Mouse (Mus musculus): ENCODE data around the gene Pnkd. TPM values are rescaled to one million over a fixed set of nuclear protein-coding genes. Genes with fewer than 3 reads are reported as not detected.
"Not testable (repeated sequence)": the region's sequence is repeated elsewhere in the genome, so short reads cannot be mapped to it uniquely, and the experiment has no call there.

The Pnkd gene
- polyA plus RNA-seq, 1 experiment from 2014 or later, result 133 TPM

- Histone ChIP-seq H3K27me3 (replicated peaks; ENCODE audit: control insufficient read depth, insufficient read depth, low read length) (no peaks in the 10 kb centered on the region), H3K36me3 (ENCODE audit: control insufficient read depth, insufficient read depth, low read length) (peaks cover 21% of the 10 kb centered on the region), H3K4me1 (ENCODE audit: control insufficient read depth, insufficient read depth, low read length) (peaks cover 23% of the 10 kb centered on the region), H3K4me3 (ENCODE audit: low read depth, low read length) (peak overlapping the region; percentile 91), H3K4me2 (ENCODE audit: low read depth, low read length) (peak overlapping the region; percentile 96), H3K9me3 (ENCODE audit: control insufficient read depth, low read length) (no peaks in the 10 kb centered on the region), H3K27ac (replicated peaks; ENCODE audit: low read depth, low read length) (peak overlapping the region; percentile 99), H3K9ac (ENCODE audit: low read depth, low read length) (peak overlapping the region; percentile 100)
- ATAC-seq (ENCODE audit: low read depth) (0 out of 2 replicates have a peak, but pooled peaks have one; percentile 3), DNase-seq (ENCODE audit: low spot score) (no peak)
- 4% methylated on average over 16 of the region's 16 CpGs for WGBS
Measured at GRCm38 (mm10) chr1:74392446-74392994, 107.8 kb downstream of the Pnkd start.

GRCm38 (mm10) chr1:74393010-74393409, 108.3 kb downstream of the Pnkd start:
- H3K4me1 ChIP-seq (ENCODE audit: control insufficient read depth, insufficient read depth, low read length), result peaks cover 21% of the 10 kb centered on the region
- no peaks in the 10 kb centered on the region for H3K27me3 ChIP-seq (replicated peaks; ENCODE audit: control insufficient read depth, insufficient read depth, low read length)
- peak overlapping the region; percentile 96 for H3K4me2 ChIP-seq (ENCODE audit: low read depth, low read length)
- peak overlapping the region; percentile 91 for H3K4me3 ChIP-seq (ENCODE audit: low read depth, low read length)
- DNase-seq (ENCODE audit: low spot score) (no peak), ATAC-seq (ENCODE audit: low read depth) (no peak)
- H3K9ac ChIP-seq (ENCODE audit: low read depth, low read length), result peak overlapping the region; percentile 100
- H3K36me3 ChIP-seq (ENCODE audit: control insufficient read depth, insufficient read depth, low read length), result peaks cover 21% of the 10 kb centered on the region
- peak overlapping the region; percentile 99 for H3K27ac ChIP-seq (replicated peaks; ENCODE audit: low read depth, low read length)
- H3K9me3 ChIP-seq (ENCODE audit: control insufficient read depth, low read length), result no peaks in the 10 kb centered on the region
- 51% methylated on average over 7 of the region's 7 CpGs for WGBS

- no peak overlapping the region for H3K4me3 ChIP-seq (ENCODE audit: low read depth, low read length)
- peaks cover 21% of the 10 kb centered on the region for H3K36me3 ChIP-seq (ENCODE audit: control insufficient read depth, insufficient read depth, low read length)
- no peaks in the 10 kb centered on the region for H3K27me3 ChIP-seq (replicated peaks; ENCODE audit: control insufficient read depth, insufficient read depth, low read length)
- WGBS, result 85% methylated on average over 8 of the region's 9 CpGs
- DNase-seq (ENCODE audit: low spot score), result no peak
- H3K4me2 ChIP-seq (ENCODE audit: low read depth, low read length), result peak overlapping the region; percentile 96
- 0 out of 2 replicates have a peak overlapping the region, but pooled peaks have one; percentile 100 for H3K9ac ChIP-seq (ENCODE audit: low read depth, low read length)
- ATAC-seq (ENCODE audit: low read depth), result no peak
- peaks cover 21% of the 10 kb centered on the region for H3K4me1 ChIP-seq (ENCODE audit: control insufficient read depth, insufficient read depth, low read length)
- no peak overlapping the region for H3K27ac ChIP-seq (replicated peaks; ENCODE audit: low read depth, low read length)
- H3K9me3 ChIP-seq (ENCODE audit: control insufficient read depth, low read length), result no peaks in the 10 kb centered on the region
Measured at GRCm38 (mm10) chr1:74393697-74394096, 109.0 kb downstream of the Pnkd start.

GRCm38 (mm10) chr1:74394311-74394710, 109.6 kb downstream of the Pnkd start:
- Histone ChIP-seq H3K27ac (replicated peaks; ENCODE audit: low read depth, low read length) (no peak overlapping the region), H3K9me3 (ENCODE audit: control insufficient read depth, low read length) (no peaks in the 10 kb centered on the region), H3K27me3 (replicated peaks; ENCODE audit: control insufficient read depth, insufficient read depth, low read length) (no peaks in the 10 kb centered on the region), H3K36me3 (ENCODE audit: control insufficient read depth, insufficient read depth, low read length) (peaks cover 21% of the 10 kb centered on the region), H3K9ac (ENCODE audit: low read depth, low read length) (no peak overlapping the region), H3K4me1 (ENCODE audit: control insufficient read depth, insufficient read depth, low read length) (peaks cover 17% of the 10 kb centered on the region), H3K4me3 (ENCODE audit: low read depth, low read length) (no peak overlapping the region), H3K4me2 (ENCODE audit: low read depth, low read length) (no peak overlapping the region)
- 88% methylated on average over 9 of the region's 9 CpGs for WGBS
- DNase-seq (ENCODE audit: low spot score), result no peak
- no peak for ATAC-seq (ENCODE audit: low read depth)

- DNase-seq (ENCODE audit: low spot score) (no peak), ATAC-seq (ENCODE audit: low read depth) (no peak)
- Histone ChIP-seq H3K36me3 (ENCODE audit: control insufficient read depth, insufficient read depth, low read length) (peaks cover 21% of the 10 kb centered on the region), H3K9ac (ENCODE audit: low read depth, low read length) (no peak overlapping the region), H3K27me3 (replicated peaks; ENCODE audit: control insufficient read depth, insufficient read depth, low read length) (no peaks in the 10 kb centered on the region), H3K9me3 (ENCODE audit: control insufficient read depth, low read length) (no peaks in the 10 kb centered on the region), H3K4me2 (ENCODE audit: low read depth, low read length) (no peak overlapping the region), H3K27ac (replicated peaks; ENCODE audit: low read depth, low read length) (no peak overlapping the region), H3K4me1 (ENCODE audit: control insufficient read depth, insufficient read depth, low read length) (peaks cover 12% of the 10 kb centered on the region; the same call in 1 of the 2 replicates), H3K4me3 (ENCODE audit: low read depth, low read length) (no peak overlapping the region)
- WGBS, result 92% methylated on average over 15 of the region's 15 CpGs
Measured at GRCm38 (mm10) chr1:74394858-74395257, 110.1 kb downstream of the Pnkd start.

GRCm38 (mm10) chr1:74395290-74395689, 110.6 kb downstream of the Pnkd start:
- Histone ChIP-seq H3K36me3 (ENCODE audit: control insufficient read depth, insufficient read depth, low read length) (peaks cover 21% of the 10 kb centered on the region), H3K4me3 (ENCODE audit: low read depth, low read length) (no peak overlapping the region), H3K4me2 (ENCODE audit: low read depth, low read length) (no peak overlapping the region), H3K27me3 (replicated peaks; ENCODE audit: control insufficient read depth, insufficient read depth, low read length) (no peaks in the 10 kb centered on the region), H3K9me3 (ENCODE audit: control insufficient read depth, low read length) (no peaks in the 10 kb centered on the region), H3K4me1 (ENCODE audit: control insufficient read depth, insufficient read depth, low read length) (peaks cover 12% of the 10 kb centered on the region; the same call in 1 of the 2 replicates), H3K9ac (ENCODE audit: low read depth, low read length) (no peak overlapping the region), H3K27ac (replicated peaks; ENCODE audit: low read depth, low read length) (no peak overlapping the region; the same call in 1 of the 2 replicates)
- DNase-seq (ENCODE audit: low spot score) (no peak), ATAC-seq (ENCODE audit: low read depth) (no peak)
- WGBS, result 79% methylated on average over 11 of the region's 13 CpGs

- not testable (repeated sequence) for H3K9me3 ChIP-seq (ENCODE audit: control insufficient read depth, low read length); ATAC-seq (ENCODE audit: low read depth); H3K27me3 ChIP-seq (replicated peaks; ENCODE audit: control insufficient read depth, insufficient read depth, low read length)
- Histone ChIP-seq H3K27ac (replicated peaks; ENCODE audit: low read depth, low read length) (peak overlapping the region; percentile 75), H3K9ac (ENCODE audit: low read depth, low read length) (peak overlapping the region; percentile 67), H3K36me3 (ENCODE audit: control insufficient read depth, insufficient read depth, low read length) (peaks cover 21% of the 10 kb centered on the region), H3K4me1 (ENCODE audit: control insufficient read depth, insufficient read depth, low read length) (peaks cover 12% of the 10 kb centered on the region; the same call in 1 of the 2 replicates), H3K4me3 (ENCODE audit: low read depth, low read length) (peak overlapping the region; percentile 44), H3K4me2 (ENCODE audit: low read depth, low read length) (peak overlapping the region; percentile 83)
- 3% methylated on average over 10 of the region's 12 CpGs for WGBS
- peak; percentile 34 for DNase-seq (ENCODE audit: low spot score)
Measured at GRCm38 (mm10) chr1:74396456-74397222, 111.9 kb downstream of the Pnkd start.

GRCm38 (mm10) chr1:74397268-74397918, 112.7 kb downstream of the Pnkd start:
- ATAC-seq (ENCODE audit: low read depth) (peak; percentile 92), DNase-seq (ENCODE audit: low spot score) (peak; percentile 98)
- Histone ChIP-seq H3K27ac (replicated peaks; ENCODE audit: low read depth, low read length) (peak overlapping the region; percentile 75), H3K27me3 (replicated peaks; ENCODE audit: control insufficient read depth, insufficient read depth, low read length) (no peaks in the 10 kb centered on the region), H3K9ac (ENCODE audit: low read depth, low read length) (peak overlapping the region; percentile 67), H3K4me1 (ENCODE audit: control insufficient read depth, insufficient read depth, low read length) (peaks cover 12% of the 10 kb centered on the region; the same call in 1 of the 2 replicates), H3K4me2 (ENCODE audit: low read depth, low read length) (peak overlapping the region; percentile 83), H3K9me3 (ENCODE audit: control insufficient read depth, low read length) (no peaks in the 10 kb centered on the region), H3K36me3 (ENCODE audit: control insufficient read depth, insufficient read depth, low read length) (peaks cover 21% of the 10 kb centered on the region), H3K4me3 (ENCODE audit: low read depth, low read length) (peak overlapping the region; percentile 44)
- WGBS, result under 1% methylated on average over 32 of the region's 41 CpGs

Data from embryonic facial prominence, embryonic 14.5 days (tissue).